Comparison of ENCODE assay signal across 9 mouse cellular contexts in genomic region chr19:57066313-57066712, GRCm38 (mm10). TPM values are rescaled to one million over a fixed set of nuclear protein-coding genes. Genes with fewer than 3 reads are reported as not detected.
DNase-seq lines count a peak whose midpoint lies in the region; ATAC-seq and TF ChIP-seq lines count a peak whose summit lies in the region.
"Had no signal": no experiment of that assay in that cellular context is flagged by ENCODE, and none has a peak within 500 bp of the region (broad histone marks: within the 10 kb centered on the region; RNA-seq: fewer than 3 reads in every experiment).

No protein-coding gene starts in this region.

- peak; percentile 83 for DNase-seq in forebrain, postnatal 0 days
- DNase-seq in MEL-GATA-1-ER (ENCODE audit: extremely low read depth, low read depth), result peak; percentile 1
- DNase-seq in cerebellum, adult 8-10 months, result peak; percentile 76
- peak; percentile 34 for DNase-seq in gastrocnemius, postnatal 25 days
- peak; percentile 33 to 81 for DNase-seq in layer of hippocampus, adult 18-20 months (ENCODE audit: low spot score in 2 of 2)
- peak; percentile 77 for DNase-seq in lung, postnatal 14 days

- peaks cover 11% of the 10 kb centered on the region for H3K36me3 ChIP-seq in forebrain, postnatal 0 days (ENCODE audit: insufficient read depth)
- no peaks in the 10 kb centered on the region; the same call in 1 of the 2 replicates for H3K36me3 ChIP-seq in forebrain, embryonic 12.5 days (replicated peaks)
- peaks cover 12% of the 10 kb centered on the region; the same call in 1 of the 2 replicates for H3K36me3 ChIP-seq in small intestine, adult 2 months (ENCODE audit: control insufficient read depth, insufficient read depth, low read length)

- H3K9me3 ChIP-seq in forebrain, postnatal 0 days (ENCODE audit: low read length), result no peaks in the 10 kb centered on the region
- no peaks in the 10 kb centered on the region for H3K9me3 ChIP-seq in forebrain, embryonic 12.5 days
- H3K9me3 ChIP-seq: lung, embryonic 15.5 days had no signal

- peak; percentile 89 for TF ChIP-seq CTCF in forebrain, postnatal 0 days (IDR thresholded peaks at IDR 0.05; ENCODE audit: low read depth)
- TF ChIP-seq CTCF in small intestine, adult 2 months (IDR thresholded peaks at IDR 0.05; ENCODE audit: extremely low read depth, insufficient read length, insufficient replicate concordance, low read depth, low read length), result peak; percentile 51; the same call in 1 of the 2 replicates

- H3K9ac ChIP-seq in forebrain, postnatal 0 days, result no peak overlapping the region
- no peak overlapping the region for H3K9ac ChIP-seq in forebrain, embryonic 12.5 days
- H3K9ac ChIP-seq: lung, embryonic 15.5 days had no signal

- 32% methylated on average over 3 of the region's 3 CpGs for WGBS in forebrain, postnatal 0 days
- WGBS in forebrain, embryonic 12.5 days, result 35% methylated on average over 3 of the region's 3 CpGs
- 35% methylated on average over 3 of the region's 3 CpGs for WGBS in small intestine, adult 2 months

- TF ChIP-seq POLR2A in small intestine, adult 2 months (IDR thresholded peaks at IDR 0.05; ENCODE audit: low read depth, low read length), result no peak

- H3K4me2 ChIP-seq in forebrain, postnatal 0 days (ENCODE audit: low read depth), result no peak overlapping the region
- H3K4me2 ChIP-seq in forebrain, embryonic 12.5 days, result no peak overlapping the region
- H3K4me2 ChIP-seq: lung, embryonic 15.5 days had no signal

- H3K27me3 ChIP-seq in forebrain, postnatal 0 days (ENCODE audit: insufficient read depth, low read length), result no peaks in the 10 kb centered on the region
- H3K27me3 ChIP-seq in forebrain, embryonic 12.5 days, result no peaks in the 10 kb centered on the region
- H3K27me3 ChIP-seq in small intestine, adult 2 months (ENCODE audit: control insufficient read depth, insufficient read depth, low read length), result no peaks in the 10 kb centered on the region
- H3K27me3 ChIP-seq: lung, embryonic 15.5 days had no signal

- H3K4me3 ChIP-seq in forebrain, postnatal 0 days (ENCODE audit: low read depth, low read length), result no peak overlapping the region
- H3K4me3 ChIP-seq in forebrain, embryonic 12.5 days (replicated peaks), result no peak overlapping the region
- H3K4me3 ChIP-seq in small intestine, adult 2 months (ENCODE audit: low read depth, low read length), result no peak overlapping the region
- H3K4me3 ChIP-seq: lung, embryonic 15.5 days had no signal

- peak; percentile 69 for ATAC-seq in forebrain, postnatal 0 days
- no peak for ATAC-seq in forebrain, embryonic 12.5 days (ENCODE audit: low FRiP score)

- H3K27ac ChIP-seq in forebrain, postnatal 0 days (ENCODE audit: low read depth, low read length), result no peak overlapping the region
- H3K27ac ChIP-seq in forebrain, embryonic 12.5 days, result no peak overlapping the region
- H3K27ac ChIP-seq in small intestine, adult 2 months (ENCODE audit: insufficient read depth, low read depth, low read length), result no peak overlapping the region
- H3K27ac ChIP-seq: lung, embryonic 15.5 days had no signal

- H3K4me1 ChIP-seq in forebrain, postnatal 0 days (ENCODE audit: insufficient read depth), result no peaks in the 10 kb centered on the region
- H3K4me1 ChIP-seq in forebrain, embryonic 12.5 days, result no peaks in the 10 kb centered on the region
- H3K4me1 ChIP-seq in small intestine, adult 2 months (ENCODE audit: control insufficient read depth, insufficient read depth, insufficient read length, low read length), result no peaks in the 10 kb centered on the region
- H3K4me1 ChIP-seq: lung, embryonic 15.5 days had no signal

RNA-seq across cellular contexts. Expression of gene Afap1l2, which starts 58.3 kb away (rescaled TPM):
- total RNA-seq in forebrain, postnatal 0 days (2014; rRNA removed), result 11.6 and 12.7 TPM in 2 replicates
- 8.5 and 10.1 TPM in 2 replicates for polyA plus RNA-seq in forebrain, postnatal 0 days (2015; fragmentation: Nextera tagmentation; extraction: Ambion mirVana)
- polyA plus RNA-seq in forebrain, embryonic 12.5 days (2016; fragmentation: Nextera tagmentation; extraction: Ambion mirVana), result 2.7 and 3.2 TPM in 2 replicates
- 1 to 10 TPM; 2.3 to 3.8 TPM for total RNA-seq in gastrocnemius, postnatal 25 days (2021)
- total RNA-seq in layer of hippocampus, adult 18-20 months (2021), result 10 to 100 TPM in 1 of 2 experiments, 1 to 10 TPM in 1; 9.0 to 11.6 TPM
- polyA plus RNA-seq in small intestine, adult 2 months (2012; rRNA removed), result 2.3 and 2.6 TPM in 2 replicates

Comparison
In these comparisons a context has a peak if more than half of its experiments do, and no peak if none do; other contexts are left out.
1. DNase-seq: peak in every context shown above with its lines; median percentile 83 in forebrain, postnatal 0 days; 77 in lung, postnatal 14 days; 76 in cerebellum, adult 8-10 months; 57 in layer of hippocampus, adult 18-20 months; 34 in gastrocnemius, postnatal 25 days; 1 in MEL-GATA-1-ER.